Mouse (Mus musculus): Measurements from ENCODE around the gene Sel1l2. TPM values are rescaled to one million over a fixed set of nuclear protein-coding genes. Genes with fewer than 3 reads are reported as not detected.

Gene Sel1l2
- polyA plus RNA-seq (2012; rRNA removed), result not detected in 2 replicates

- DNase-seq (ENCODE audit: low read depth, low spot score), result no peak
- 48% methylated on average over 4 of the region's 4 CpGs for WGBS
Measured at GRCm38 (mm10) chr2:140389525-140389924, at the start of gene Sel1l2. Gene Sel1l2, minus strand, starts transcription at chr2:140389706.

- no peak for DNase-seq (ENCODE audit: low read depth, low spot score)
- WGBS, result 27% methylated on average over 4 of the region's 4 CpGs
Measured at GRCm38 (mm10) chr2:140439081-140439480, 49.6 kb upstream of the Sel1l2 start.

GRCm38 (mm10) chr2:140427283-140427682 is 37.8 kb upstream of the Sel1l2 start:
- DNase-seq (ENCODE audit: low read depth, low spot score), result peak; percentile 42
- WGBS, result 3% methylated on average over 4 of the region's 4 CpGs

- no peak for DNase-seq (ENCODE audit: low read depth, low spot score)
Measured at GRCm38 (mm10) chr2:140425844-140426243, 36.3 kb upstream of the Sel1l2 start.

- no peak for DNase-seq (ENCODE audit: low read depth, low spot score)
- under 1% methylated on average over 58 of the region's 58 CpGs for WGBS
Measured at GRCm38 (mm10) chr2:140395744-140396231, 6.3 kb upstream of the Sel1l2 start.

- under 1% methylated on average over 46 of the region's 47 CpGs for WGBS
- DNase-seq (ENCODE audit: low read depth, low spot score), result peak; percentile 91
Measured at GRCm38 (mm10) chr2:140395179-140395578, 5.7 kb upstream of the Sel1l2 start, which contains the start of gene Macrod2. Gene Macrod2, plus strand, starts transcription at chr2:140395309.

GRCm38 (mm10) chr2:140364804-140365203 is 24.7 kb downstream of the Sel1l2 start:
- WGBS, result 77% methylated on average over 1 of the region's 1 CpGs
- DNase-seq (ENCODE audit: low read depth, low spot score), result no peak

- no peak for DNase-seq (ENCODE audit: low read depth, low spot score)
- WGBS, result 48% methylated on average over 2 of the region's 2 CpGs
Measured at GRCm38 (mm10) chr2:140359905-140360304, 29.6 kb downstream of the Sel1l2 start.

- 82% methylated on average over 7 of the region's 7 CpGs for whole genome bisulfite sequencing
Measured at GRCm38 (mm10) chr2:140342394-140342793, 47.1 kb downstream of the Sel1l2 start.

GRCm38 (mm10) chr2:140330508-140331306 is 58.8 kb downstream of the Sel1l2 start:
- DNase-seq (ENCODE audit: low read depth, low spot score), result no peak
- 52% methylated on average over 5 of the region's 5 CpGs for WGBS

More at GRCm38 (mm10) chr2:140342394-140342793, 47.1 kb downstream of the Sel1l2 start:
- DNase-seq (ENCODE audit: low read depth, low spot score), result no peak

GRCm38 (mm10) chr2:140302976-140303708 is 86.4 kb downstream of the Sel1l2 start:
- DNase-seq (ENCODE audit: low read depth, low spot score), result no peak
- WGBS, result 80% methylated on average over 3 of the region's 3 CpGs

GRCm38 (mm10) chr2:140297155-140297554 is 92.4 kb downstream of the Sel1l2 start:
- no peak for DNase-seq (ENCODE audit: low read depth, low spot score)
- WGBS, result 39% methylated on average over 4 of the region's 4 CpGs

- 72% methylated on average over 2 of the region's 2 CpGs for WGBS
- DNase-seq (ENCODE audit: low read depth, low spot score), result no peak
Measured at GRCm38 (mm10) chr2:140293820-140294219, 95.7 kb downstream of the Sel1l2 start.

GRCm38 (mm10) chr2:140280808-140281207 is 108.7 kb downstream of the Sel1l2 start:
- WGBS, result 42% methylated on average over 8 of the region's 8 CpGs
- no peak for DNase-seq (ENCODE audit: low read depth, low spot score)

- no peak for DNase-seq (ENCODE audit: low read depth, low spot score)
- 82% methylated on average over 2 of the region's 2 CpGs for WGBS
Measured at GRCm38 (mm10) chr2:140255595-140256141, 133.8 kb downstream of the Sel1l2 start.

GRCm38 (mm10) chr2:140254256-140254655 is 135.2 kb downstream of the Sel1l2 start:
- no peak for DNase-seq (ENCODE audit: low read depth, low spot score)
- 69% methylated on average over 7 of the region's 7 CpGs for WGBS

GRCm38 (mm10) chr2:140243105-140243504 is 146.4 kb downstream of the Sel1l2 start:
- no peak for DNase-seq (ENCODE audit: low read depth, low spot score)
- WGBS, result 93% methylated on average over 5 of the region's 5 CpGs

- no peak for DNase-seq (ENCODE audit: low read depth, low spot score)
- WGBS, result 83% methylated on average over 5 of the region's 5 CpGs
Measured at GRCm38 (mm10) chr2:140242398-140242797, 147.1 kb downstream of the Sel1l2 start.

- 60% methylated on average over 6 of the region's 6 CpGs for WGBS
- no peak for DNase-seq (ENCODE audit: low read depth, low spot score)
Measured at GRCm38 (mm10) chr2:140237245-140237644, 152.3 kb downstream of the Sel1l2 start.

GRCm38 (mm10) chr2:140230295-140230694 is 159.2 kb downstream of the Sel1l2 start:
- WGBS, result 45% methylated on average over 1 of the region's 1 CpGs
- DNase-seq (ENCODE audit: low read depth, low spot score), result no peak
